Mouse (Mus musculus) megakaryocyte, embryonic 14.5 days (primary cell): ENCODE results near the gene Olfr1006.

Experiments used
- FLI1 ChIP-seq: IDR thresholded peaks from 2 replicates; pipeline ENCODE4 v1.6.1; 2012; ENCODE audit warnings: low read length, inconsistent platforms, mixed read lengths
- GATA1 ChIP-seq: IDR thresholded peaks from 3 replicates; pipeline ENCODE4 v1.6.1; 2012; ENCODE audit warnings: mixed read lengths, low read length, inconsistent platforms, borderline replicate concordance

- TF ChIP-seq FLI1 (no peak), GATA1 (no peak)
These were observed 28.0 kb downstream of the Olfr1006 start, which contains the start of gene Olfr1002 for GRCm38 (mm10) chr2:85650604-85651003.
